In genomic region chr17:68388481-68388880, GRCm38 (mm10) we compare ENCODE assay signal across 18 mouse cellular contexts.
"Had no signal": no experiment of that assay in that cellular context is flagged by ENCODE, and none has a peak within 500 bp of the region (broad histone marks: within the 10 kb centered on the region; RNA-seq: fewer than 3 reads in every experiment).

No protein-coding gene starts in this region.

- ATAC-seq: midbrain, embryonic 15.5 days had no signal

- H3K27me3 ChIP-seq: kidney, embryonic 15.5 days; liver, embryonic 13.5 days; midbrain, embryonic 12.5 days; midbrain, embryonic 15.5 days; neural tube, embryonic 13.5 days had no signal

- H3K36me3 ChIP-seq: kidney, embryonic 15.5 days; liver, embryonic 13.5 days; midbrain, embryonic 12.5 days; midbrain, embryonic 15.5 days; neural tube, embryonic 13.5 days had no signal

- H3K4me1 ChIP-seq: kidney, embryonic 15.5 days; liver, embryonic 13.5 days; midbrain, embryonic 12.5 days; midbrain, embryonic 15.5 days; neural tube, embryonic 13.5 days had no signal

- H3K4me2 ChIP-seq: kidney, embryonic 15.5 days; liver, embryonic 13.5 days; midbrain, embryonic 12.5 days; midbrain, embryonic 15.5 days; neural tube, embryonic 13.5 days had no signal

- H3K9ac ChIP-seq: kidney, embryonic 15.5 days; liver, embryonic 13.5 days; midbrain, embryonic 12.5 days; midbrain, embryonic 15.5 days; neural tube, embryonic 13.5 days had no signal

- H3K9me3 ChIP-seq: kidney, embryonic 15.5 days; liver, embryonic 13.5 days; midbrain, embryonic 12.5 days; midbrain, embryonic 15.5 days; neural tube, embryonic 13.5 days had no signal

- H3K4me3 ChIP-seq: kidney, embryonic 15.5 days; left cerebral cortex, adult 2 months; liver, embryonic 13.5 days; midbrain, embryonic 12.5 days; midbrain, embryonic 15.5 days; myocyte; neural tube, embryonic 13.5 days had no signal

- H3K27ac ChIP-seq: kidney, embryonic 15.5 days; left cerebral cortex, adult 2 months; liver, embryonic 13.5 days; midbrain, embryonic 12.5 days; midbrain, embryonic 15.5 days; neural tube, embryonic 13.5 days had no signal

- DNase-seq: kidney, adult 8-10 months; kidney, postnatal 10 days; kidney, postnatal 36 days; layer of hippocampus, postnatal 36 days; liver, embryonic 13.5 days; lung, adult 2 months; lung, postnatal 14 days; lung, postnatal 4 days; right cerebral cortex, postnatal 25 days; spleen, adult 18-20 months; thymus, adult 18-20 months; thymus, postnatal 36 days had no signal
